Mouse (Mus musculus) lung, postnatal 14 days (tissue): ENCODE data around the gene Frzb.

Experiments used
- DNase-seq: peaks from one replicate; pipeline ENCODE4 v3.0.0; 2021

Gene Frzb

DNA sequence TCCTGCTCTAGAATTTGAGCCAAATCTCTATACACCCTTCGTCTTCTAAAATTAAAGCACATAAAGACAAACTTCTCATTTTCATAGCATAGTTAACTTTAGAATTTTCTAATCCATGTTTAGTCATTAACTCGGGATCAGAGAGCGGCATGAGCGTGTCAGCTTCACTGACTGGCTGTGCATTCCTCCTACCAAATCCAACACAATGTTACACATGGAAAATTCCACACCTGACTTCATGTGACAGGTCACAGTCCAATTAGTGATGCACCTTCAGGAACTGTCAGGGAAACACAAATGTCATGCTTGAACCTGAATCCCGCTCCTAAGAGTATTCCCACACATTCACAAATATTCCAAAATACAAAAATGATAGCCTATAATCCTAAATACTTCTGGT, 24.3 kb downstream of the Frzb start:
- DNase-seq: no peak

DNA sequence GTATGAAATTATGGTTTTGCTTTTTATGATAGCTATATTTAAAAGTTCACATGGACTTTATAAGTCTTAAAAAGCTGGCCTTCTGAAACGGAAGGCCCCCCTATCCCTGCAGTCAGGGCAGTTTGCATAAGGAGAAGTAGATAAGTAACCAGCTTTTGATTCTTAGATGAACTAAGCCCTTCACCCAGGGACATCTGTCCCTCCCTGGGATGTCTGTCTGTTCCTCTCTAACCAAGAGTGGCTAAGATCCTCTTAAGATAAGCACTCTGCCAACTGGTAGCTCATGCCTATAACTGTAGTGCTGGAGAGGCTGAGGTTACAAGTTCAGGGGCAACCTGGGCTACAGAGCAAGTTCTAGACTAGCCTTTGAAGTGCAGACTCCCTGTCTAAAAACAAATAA, 25.4 kb downstream of the Frzb start:
- no peak for DNase-seq

DNA sequence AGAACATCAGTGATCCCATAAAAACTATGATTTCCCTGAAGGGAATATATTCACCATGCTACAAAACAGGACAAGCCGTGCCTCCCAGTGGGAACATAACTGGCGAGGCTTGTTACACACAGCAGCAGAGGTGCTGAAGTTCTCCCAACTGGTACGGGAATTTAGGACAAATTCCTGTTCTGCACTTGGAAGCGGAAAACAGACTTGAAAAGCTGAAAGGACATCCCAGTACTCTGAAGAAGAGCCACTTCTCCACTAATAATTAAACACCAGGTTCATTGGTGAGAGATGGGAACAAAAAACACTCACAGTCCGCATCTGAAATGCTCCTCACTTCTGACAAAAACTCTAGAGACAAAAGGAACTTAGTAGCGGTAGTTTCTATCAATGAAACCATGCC, 31.1 kb downstream of the Frzb start:
- DNase-seq: no peak

DNA sequence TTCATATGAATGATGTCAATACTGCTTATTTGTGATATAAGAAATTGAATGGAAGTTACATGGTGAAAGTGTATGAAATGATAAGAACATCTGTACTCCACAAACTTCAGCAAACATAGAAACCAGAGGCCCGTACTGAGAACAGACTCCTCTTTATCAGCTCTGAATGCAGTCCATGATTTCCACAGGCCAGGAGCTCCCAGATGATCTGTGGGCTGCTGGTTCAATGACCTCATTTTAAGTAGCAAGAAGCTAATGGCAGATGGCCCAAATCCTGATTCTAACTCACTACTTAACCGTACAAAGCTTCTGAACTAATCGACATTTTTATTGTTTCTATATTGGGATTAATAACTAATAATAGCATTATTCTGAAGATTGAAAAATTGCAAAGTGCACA, 33.0 kb downstream of the Frzb start:
- no peak for DNase-seq

DNA sequence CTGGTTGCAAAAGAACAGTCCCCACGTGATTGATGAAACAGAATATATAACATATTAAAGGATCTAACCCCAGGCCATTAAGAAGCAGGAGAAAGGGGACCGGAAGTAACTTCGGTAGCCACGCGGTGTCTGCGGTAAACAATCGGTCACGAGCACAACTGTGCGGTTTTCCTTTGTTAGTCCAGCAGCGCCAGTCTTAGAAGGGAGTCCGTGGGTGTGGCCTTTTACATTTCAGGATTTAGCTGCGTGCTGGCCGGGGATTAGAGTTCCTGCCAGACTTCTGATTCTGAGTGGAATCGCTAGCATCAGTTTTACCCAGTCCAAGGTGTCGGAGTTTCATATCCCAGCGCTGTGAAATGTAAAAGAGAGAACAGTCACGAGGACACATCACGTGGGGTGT, 34.3 kb downstream of the Frzb start:
- no peak for DNase-seq

DNA sequence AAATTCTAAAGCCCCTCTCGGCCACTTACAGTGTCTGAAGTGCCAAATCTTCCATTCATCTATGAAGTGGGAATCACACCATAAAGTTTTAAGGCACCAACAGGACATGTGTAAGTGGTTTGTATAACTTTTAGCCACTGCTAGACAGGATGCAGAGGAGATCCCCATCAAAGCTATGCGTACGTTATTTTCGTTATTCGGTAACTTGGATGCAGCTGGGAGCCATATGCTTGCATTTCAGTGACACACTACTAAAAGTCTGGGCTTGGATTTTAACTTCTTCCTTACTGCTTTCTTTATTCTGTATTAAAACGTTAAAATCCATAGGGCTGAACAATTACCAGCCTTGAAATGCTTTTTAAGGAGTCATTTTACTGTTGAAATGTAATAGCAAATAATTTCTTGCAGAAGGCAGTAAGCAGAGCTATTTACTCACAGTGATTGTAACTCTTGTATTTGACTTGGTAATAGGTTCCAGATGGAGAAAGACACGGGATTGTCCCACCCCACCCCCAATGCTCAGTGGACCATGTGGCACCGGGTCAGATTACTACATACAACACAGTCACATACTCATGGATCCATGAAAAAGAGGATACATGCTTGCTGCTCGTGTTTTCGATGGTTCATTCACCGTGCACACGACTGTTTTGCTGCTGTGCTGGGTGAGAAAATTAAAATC, 37.4 kb downstream of the Frzb start:
- no peak for DNase-seq

DNA sequence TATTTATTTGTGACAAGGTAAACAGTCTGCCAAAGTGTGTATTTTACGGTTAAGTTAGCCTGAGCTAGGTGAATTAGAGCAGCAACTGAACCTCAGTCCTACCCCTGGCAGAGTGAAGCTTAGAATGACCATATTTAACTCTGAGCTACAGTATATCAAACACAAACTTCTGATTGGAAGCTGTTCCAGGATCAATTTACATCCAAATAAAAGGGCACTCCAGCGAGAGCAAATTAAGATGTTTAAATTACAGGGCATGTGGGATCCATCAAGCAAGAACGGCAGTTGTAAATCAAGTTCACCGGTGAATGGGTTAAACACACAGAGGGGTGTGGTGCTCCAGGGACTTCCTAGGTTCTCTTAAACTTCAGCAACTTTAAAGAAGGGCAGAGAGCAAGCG, 42.7 kb downstream of the Frzb start:
- DNase-seq: no peak

DNA sequence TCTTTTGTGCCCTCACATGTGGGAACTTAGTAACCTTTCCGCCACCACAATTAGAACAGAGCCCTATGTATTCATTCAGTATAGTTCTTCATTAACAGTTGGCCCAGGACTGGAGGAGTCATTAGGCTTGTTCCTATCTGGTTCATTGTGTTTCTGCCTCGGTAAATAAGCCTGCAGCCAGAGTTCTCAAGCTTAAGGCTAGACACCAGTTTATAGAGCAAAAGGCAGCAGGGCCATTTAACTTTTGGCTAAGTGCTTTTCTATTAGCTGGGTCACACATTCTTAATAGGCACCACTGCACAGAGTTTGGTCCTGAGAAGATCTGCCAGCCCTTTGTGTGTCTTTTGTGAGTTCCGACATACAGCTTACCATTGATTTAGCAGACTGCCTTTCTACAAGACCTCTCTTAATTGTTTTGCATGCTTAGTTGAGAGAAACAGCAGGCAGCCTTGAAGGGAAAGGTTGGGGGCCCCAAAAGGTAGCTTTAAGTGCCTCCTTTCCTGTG, 48.8 kb downstream of the Frzb start:
- DNase-seq: no peak

DNA sequence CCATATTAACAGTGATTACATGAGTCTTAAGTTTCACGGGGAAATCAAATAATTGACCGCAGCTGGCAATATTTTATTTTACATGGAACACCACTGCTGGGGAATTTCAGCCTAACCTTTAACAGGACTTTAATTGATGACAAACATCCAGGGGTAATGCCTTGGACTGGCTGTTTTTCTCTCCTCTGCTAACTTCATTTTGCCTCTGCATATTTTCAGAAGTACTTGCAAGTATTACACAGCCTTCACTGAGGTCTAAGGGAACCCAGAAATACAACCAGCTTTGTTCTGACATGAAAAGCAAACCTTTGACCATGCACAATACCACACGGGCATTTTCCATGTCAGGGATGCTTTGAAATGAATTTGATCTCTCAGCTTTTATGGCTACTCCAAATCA, 50.6 kb downstream of the Frzb start:
- no peak for DNase-seq

DNA sequence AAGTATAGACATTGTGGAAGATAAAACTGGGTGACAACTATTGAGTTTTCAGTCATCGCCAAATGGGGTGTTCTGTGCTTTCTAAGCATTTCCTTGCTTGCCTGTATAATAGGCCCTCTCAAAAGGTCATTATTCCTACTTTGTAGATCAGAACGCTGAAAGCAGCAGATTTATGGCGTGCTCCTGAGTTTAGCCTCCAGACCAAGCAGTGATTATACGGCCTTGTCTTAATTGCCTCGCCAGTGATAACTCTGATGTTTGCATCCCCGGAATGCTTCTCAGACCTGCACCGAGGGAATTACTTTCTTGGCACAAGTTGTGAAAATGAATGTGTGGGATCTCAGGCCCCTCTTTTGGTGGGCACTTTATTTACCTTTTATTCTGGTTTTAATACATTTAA, 51.4 kb downstream of the Frzb start:
- no peak for DNase-seq

DNA sequence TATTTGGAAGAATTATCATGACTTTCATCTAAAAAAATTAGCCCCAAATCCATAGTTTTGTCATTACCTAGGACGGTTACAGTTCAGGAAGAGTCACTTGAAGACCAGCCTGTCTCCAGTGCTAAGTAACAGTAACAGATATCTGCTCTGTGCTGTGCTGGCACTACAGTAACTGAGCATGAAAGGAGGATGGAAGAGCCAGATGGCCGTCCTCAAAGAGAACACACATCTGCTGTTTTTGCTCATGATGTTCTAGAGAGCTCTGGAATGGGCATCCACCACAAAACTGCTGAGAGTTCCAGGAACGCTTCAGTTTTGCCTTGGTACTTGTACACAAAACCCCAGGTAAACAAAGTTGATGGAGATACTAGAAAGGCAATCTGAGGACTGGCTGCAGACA, 59.1 kb downstream of the Frzb start:
- DNase-seq: no peak

DNA sequence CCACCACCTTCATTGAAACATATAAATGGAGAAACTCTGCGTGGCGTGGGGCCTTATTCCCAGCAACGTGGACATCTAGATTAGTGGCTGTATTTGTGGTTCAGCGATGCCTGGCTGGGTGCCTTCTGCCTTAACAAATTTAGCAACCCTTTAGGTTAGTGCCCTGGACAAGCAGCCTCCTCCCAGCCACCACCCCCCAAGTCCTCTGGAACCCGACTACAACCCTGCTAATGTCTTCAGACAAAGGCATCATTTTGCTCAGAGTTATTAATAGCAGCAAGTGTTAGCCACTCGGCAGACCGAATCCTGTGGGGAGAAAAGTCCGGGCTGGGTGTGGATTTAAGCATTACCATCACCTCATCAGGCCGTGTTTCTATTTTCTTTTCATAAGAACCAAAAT, 59.8 kb downstream of the Frzb start:
- peak; percentile 1 for DNase-seq

DNA sequence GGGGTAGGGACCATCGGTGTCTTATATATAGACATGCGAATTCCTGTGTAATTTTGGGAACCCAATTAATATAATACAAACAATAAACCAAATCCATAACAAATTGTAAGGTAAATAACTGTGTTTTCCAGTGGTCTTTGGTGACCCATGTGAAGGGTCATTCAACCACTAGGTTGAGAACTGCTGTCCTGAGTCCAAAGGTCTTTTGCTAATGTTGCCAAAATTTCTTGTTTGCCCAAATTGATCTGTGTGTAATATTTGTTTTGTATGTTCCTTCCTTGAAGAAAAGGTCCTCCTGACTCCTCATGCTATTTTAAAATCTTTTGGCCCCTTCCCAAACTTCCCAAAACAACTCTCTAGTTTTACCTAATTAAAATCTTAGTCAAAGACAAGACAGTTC, 61.2 kb downstream of the Frzb start:
- no peak for DNase-seq

DNA sequence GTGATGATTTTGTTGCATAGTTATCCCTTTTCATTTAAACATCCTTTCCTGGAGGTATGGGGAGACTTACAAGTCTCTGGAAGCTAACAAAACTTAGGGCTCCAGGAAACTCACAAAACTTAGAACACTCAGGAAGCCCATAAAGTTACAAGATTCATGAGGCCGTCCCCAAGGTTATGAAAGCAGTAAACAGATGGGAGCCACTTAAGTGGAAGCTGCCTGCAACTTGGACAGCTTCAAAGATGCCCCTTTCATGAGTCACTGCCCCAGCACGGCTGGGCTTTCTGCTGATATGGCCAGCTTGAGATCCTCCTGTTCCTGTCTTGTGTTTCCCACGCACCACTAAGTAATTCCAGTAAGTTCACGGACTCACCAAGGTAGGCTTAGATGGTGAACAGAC, 63.0 kb downstream of the Frzb start:
- no peak for DNase-seq

DNA sequence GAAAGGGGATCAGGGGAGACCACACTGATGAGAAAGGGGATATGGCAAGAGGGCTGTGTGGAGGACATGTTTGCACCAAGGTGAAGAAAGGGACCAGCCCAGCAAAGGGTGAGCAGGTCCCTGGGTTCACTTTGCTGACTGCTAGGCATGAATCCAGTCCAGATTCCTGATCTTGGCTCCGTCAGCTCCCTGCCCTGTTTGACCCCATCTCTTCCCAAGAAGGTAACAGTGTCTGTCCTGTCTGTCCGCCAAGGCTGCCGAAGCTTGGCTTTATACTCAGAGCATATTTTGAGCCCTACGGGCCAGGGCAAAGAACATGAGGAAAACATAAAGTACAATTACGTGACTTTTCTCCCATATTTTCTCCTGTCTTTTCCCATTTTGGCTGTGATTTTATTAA, 67.6 kb downstream of the Frzb start:
- no peak for DNase-seq

DNA sequence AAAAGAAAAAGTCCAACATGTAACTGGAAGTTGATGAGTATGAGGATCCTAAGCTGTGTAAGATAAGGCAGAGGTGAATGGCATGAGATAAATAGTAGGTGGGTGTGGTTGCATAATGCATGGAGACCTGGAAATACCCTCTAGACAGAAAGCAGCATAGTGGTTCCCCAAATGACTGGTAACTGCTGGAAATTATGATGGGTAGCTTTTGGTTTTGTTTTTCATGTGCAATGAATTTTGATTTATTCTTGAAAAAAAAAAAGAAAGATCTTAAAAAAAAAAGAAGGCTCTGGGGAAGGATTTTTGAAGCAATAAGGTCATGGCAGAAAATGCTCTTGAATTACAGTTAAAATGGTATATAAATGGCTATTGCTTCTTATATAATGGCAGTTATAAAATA, 72.5 kb downstream of the Frzb start:
- no peak for DNase-seq

DNA sequence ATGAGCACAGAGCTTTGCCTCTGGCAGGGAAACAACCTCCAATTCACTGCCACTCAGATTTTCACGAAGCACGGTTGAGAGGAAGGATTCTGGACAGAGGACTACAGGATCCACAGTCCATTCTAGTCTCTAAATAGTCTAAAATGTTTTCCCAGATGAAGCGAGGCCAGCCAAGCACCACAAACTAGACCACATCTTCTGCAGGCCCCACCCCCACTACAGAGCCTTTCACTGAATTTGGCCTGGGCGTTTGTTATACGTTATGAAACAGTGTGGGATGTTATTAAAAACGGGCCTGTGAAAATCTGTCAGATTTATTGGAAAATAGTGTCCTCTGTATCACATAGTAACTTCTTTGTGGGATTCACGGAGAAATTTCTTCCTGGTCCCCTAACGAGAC, 76.0 kb downstream of the Frzb start:
- no peak for DNase-seq
